Mouse (Mus musculus) stomach, postnatal 0 days (tissue): ENCODE measurements around the gene Olfr53.
"Not testable (repeated sequence)": the region's sequence is repeated elsewhere in the genome, so short reads cannot be mapped to it uniquely, and the experiment has no call there.

ENCODE experiments used
- CTCF ChIP-seq: IDR thresholded peaks from 2 replicates; pipeline ENCODE4 v1.5.1; 2016; ENCODE audit warnings: antibody characterized with exemption, low read depth, mild to moderate bottlenecking, moderate library complexity
- EP300 ChIP-seq: optimal IDR thresholded peaks from 2 replicates; pipeline ENCODE3; 2016; ENCODE audit warnings: antibody characterized with exemption

DNA sequence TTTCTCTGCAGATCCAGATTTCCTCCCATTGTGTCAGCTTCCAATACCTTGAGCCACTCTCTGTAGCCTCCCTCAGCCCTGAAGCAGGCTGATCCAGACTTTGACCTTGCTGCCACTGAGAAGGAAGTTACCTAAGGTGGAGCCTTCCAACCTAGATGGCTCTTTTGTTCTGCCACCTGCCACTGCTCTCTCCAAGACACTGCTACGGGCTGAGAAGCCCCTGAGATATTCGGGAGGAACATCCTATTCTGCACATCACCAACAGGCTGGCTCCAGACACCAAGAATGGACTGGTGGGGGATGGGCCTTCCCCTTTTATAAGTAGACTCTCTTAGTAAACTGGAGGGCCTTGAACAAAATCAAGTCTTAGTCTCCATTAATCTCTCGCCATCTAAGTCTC lies 24.4 kb downstream of the Olfr53 start:
- not testable (repeated sequence) for TF ChIP-seq CTCF, EP300
